Mouse (Mus musculus) 3T3-L1 (cell line): ENCODE measurements around the gene Parp16.
A peak's percentile ranks its signal among the peaks of the same experiment; 100 is the strongest.

Experiments
- DNase-seq: peaks from one replicate; pipeline ENCODE4 v3.0.0-alpha.2; 2015; ENCODE audit warnings: low read depth, low spot score

Gene Parp16

DNA sequence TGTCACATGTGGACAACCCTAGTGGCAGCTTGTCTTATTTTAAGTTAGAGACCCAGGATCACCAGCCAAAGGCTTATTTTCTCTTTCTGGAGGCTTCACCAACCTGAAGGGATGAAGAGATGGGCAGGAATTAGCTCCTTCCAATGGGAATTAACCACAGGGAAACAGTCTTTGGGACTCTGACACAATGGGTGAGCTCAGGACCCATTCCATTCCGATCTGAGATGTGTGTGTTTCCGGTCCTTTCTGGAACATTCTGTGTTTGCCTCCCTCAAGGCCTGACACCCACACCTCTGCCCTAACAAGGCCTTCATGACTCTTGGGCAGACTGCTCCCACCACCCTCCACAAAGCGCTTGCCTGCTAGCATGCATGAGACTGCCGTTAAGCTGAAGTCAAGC is at the start of gene Parp16:
Parp16 (plus strand) TSS at position 301 of the 400 bp plus-strand sequence.
- DNase-seq: no peak

DNA sequence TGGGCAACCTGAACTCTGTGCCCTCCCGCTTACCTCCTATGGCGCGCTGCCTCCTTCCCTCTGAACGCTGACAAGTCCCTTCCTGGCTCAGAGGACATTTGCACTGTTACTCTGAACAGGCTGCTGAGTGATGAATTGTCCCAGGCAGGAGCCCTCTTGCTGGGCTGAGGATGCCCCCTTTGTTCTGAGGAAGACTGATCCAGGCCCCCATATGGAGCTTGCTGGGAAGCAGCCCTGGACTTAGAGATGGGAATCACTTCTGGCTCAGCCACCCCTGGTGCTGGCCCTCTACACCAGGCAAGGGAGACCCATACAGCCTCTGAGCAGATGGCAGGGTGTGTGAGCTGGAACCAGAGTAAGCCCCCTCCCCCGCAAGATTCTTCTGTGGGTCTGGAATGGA is 49.2 kb upstream of the Parp16 start:
- no peak for DNase-seq

DNA sequence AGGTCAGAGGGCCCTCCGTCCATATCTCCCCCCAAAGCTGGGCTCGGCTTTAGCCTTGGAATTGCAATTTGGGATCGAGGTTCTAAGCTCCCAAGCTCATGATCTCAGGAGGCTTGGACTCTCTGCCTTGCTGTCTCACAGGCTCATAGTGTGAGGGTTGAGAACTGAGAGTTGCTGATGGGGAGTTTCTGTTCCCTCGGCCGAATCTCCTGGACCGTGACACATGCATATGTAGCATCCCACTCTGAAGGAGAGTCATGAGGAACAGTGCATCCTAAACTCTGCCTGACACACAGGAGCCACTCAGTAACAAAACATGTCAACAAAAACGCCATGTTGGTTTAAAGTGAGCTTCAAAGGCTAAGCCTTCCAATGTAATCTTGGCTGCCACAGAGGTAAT is 46.6 kb upstream of the Parp16 start:
- no peak for DNase-seq

DNA sequence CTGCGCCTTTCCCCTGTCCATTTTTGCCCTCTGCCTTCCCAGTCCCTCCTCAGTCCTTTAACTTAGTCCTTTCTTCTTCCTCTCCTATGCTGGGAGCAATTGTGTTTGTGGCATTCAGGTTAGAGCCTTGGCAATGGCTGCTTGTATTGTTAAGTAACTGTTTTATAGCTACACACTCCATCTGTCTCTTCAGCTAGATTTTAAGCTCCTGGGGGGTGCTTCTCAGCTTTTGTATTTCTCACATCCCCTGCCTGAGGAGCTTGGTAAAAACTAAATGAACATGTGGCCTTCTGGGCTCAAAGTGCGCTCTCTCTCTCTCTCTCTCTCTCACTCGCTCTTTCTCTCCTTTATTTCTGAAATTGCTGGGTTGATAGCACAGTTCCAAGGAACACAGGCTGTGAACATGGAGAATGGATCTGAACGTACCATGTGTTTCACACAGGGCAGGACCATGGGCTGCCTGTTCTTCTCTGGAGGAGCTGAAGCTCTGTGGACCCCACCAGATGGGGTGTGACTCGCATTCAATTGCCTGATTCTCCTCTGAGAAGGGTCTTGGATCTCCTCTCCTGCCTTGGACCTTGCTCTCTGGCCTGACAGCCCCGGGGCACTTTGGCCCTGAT is 42.3 kb upstream of the Parp16 start:
- no peak for DNase-seq

DNA sequence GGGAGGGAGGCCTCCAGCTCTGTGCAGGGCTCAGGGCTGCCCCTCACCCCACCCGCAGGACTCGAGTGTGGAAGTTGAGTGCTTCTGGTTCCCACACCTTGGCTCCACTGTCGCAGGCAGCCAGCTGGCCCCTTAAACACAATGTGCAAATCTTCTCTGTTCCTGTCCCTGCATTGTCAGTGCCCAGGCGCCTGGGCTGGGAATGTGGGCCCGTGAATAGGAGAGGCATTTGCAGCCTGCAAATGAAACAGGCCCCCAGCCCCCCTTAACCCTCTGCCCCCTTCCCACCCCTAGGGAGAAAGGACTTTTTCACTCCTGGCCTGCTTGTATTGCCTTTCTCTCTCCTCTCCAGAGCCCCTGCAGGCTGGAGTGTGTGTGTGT is 41.8 kb upstream of the Parp16 start:
- DNase-seq: no peak

DNA sequence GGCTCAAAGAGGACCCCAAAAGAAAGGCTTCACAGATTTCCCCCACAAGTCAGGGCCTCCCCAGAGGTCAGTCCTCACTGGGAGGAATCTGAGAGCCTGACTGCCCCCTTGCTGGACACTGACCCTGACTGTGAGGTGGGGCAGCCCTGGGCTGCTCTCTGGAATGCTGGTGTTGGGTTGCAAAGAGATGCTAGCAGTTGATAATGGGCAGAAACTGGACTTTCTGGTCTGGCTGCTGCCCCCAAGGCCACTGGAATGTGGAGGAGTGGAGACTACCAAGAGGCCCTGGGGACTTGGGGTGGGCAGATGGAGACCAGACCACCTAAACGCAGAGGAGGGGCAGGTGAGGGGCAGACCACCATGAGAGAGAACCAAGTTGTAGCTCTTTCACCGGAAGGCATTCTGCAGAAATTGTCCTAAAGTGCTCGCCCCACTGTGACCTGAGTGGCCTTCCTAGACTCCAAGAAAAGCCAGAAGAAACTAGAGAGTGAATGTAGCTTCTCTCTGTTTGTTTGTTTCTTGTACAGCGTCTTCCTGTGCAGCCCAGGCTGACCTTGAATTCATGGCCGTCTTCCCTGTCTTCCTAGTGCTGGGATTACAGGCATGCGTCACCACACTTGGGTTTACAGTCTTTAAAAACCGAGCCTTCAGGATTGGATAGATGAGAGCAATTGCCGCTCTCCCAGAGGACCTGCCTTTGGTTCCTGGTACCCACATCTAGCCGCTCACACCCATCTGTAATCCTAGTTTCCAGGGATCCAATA is 40.3 kb upstream of the Parp16 start:
- DNase-seq: no peak

DNA sequence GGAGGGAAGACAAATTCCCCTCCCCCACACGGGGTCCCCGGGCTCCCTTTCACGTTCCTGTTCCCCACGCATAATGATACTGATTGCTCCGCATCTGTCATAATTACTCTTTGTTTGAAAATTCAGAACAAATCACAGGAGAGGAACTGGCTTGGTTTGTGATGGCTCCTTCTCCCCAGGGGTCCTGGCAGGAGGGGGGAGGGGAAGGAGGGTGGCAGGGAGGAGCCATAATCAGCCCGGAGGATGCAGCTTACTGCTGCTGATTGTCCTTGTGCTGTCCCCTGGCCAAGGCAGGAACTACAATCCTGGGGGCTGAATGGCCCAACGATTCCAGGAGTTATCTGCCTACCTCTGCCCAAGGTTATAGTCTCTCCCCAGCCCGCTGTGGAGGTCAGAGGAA is 38.5 kb upstream of the Parp16 start:
- no peak for DNase-seq

DNA sequence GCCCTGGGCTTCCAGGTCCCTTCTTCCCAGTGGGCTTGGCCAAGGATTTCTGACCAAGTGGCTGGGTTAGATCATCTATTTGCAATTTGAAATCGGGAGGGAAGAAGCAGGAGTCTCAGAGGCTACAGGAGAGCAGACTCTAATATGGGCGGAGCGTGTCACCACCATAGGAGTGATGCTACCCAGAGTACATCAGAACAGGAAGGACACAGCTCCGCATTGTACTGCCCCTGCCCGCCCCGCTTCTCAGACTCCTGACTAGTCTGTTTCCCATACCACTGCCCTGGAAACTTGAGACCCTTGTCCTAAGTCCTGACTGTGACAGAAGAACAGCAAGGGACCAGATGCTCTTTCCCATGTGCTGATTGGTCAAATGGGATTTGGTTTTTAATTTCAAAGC is 37.5 kb upstream of the Parp16 start:
- DNase-seq: no peak

DNA sequence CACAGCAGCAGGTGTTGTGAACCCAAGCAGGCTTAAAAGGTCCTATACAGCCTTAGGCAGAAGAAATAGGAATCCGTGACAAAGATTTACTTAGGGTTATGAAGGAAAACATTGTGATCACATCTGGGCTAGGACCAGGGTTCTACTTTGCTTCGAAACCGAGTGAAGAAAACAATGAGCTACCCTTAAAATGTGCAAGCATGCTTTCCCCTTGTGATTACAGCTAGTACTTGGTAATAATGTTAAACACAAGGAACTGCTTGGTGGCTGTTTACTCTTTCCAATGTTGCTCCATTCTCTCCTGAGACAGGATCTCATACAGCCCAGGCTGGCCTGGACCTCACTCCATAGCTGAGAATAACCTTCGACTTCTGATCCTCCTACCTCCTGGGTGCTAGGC is 34.0 kb upstream of the Parp16 start:
- DNase-seq: no peak

DNA sequence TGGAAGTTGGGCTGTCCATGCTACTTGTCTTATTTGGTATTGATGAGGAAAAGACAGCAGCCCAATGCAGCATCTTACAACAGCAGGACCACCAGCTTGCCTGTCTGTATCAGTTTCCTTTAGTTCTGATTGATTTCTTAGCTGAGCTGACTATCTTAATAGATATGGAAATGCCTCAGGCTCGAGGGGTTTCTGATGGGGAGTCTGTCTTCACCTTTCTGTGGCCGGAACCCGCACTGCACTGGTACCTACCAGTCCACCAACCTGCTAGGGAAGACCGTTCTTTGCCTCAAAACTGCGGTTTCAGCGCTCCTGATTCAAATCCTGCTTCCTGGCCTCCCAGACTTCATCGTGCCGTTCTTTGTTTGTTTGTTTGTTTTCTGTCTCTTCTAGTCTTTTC is 33.3 kb upstream of the Parp16 start:
- DNase-seq: no peak

DNA sequence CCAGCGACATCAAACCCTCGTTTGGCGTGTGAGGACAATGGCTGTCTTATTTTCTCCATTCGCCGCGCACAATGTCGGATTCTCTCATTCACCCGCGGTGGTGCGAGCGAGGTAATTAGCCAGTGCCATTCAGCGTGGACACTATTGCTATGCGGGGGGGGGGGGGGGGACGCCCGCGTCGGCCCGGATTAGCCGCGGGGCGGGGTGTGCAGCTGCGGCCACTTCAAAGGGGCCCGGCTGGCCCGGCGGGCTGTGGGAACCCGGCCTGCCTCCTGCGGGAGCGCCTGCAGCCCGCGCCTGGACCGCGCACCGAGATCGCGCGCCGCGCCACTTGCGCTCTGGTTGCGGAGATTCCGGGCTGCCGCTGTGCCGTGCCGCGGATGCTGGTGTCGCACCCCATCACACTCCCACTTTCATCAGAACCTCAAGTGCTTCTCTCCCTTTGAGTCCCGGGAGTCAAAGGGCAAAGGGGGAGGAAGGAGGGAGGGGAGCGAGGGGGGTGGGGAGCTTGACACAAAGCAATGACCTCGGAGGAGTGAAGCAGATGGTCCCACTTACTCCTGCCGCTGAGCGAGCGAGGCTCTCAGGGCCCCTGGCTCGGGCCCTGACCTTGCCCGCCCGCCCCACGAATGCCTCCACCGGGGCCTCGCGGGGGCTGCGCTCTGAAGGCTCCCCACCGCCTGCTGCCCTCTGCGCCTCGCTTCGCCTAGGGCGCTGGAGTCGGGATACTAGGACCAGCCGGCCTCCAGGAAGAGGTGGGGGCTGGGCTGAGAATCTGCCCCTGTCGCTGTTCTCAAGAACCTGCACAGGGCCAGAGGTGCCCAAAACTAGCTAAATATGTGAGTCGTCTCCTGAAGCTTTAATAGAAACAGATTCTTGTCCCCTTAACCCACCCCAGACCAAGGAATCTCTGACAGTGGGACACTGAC is 32.2 kb upstream of the Parp16 start:
- no peak for DNase-seq

DNA sequence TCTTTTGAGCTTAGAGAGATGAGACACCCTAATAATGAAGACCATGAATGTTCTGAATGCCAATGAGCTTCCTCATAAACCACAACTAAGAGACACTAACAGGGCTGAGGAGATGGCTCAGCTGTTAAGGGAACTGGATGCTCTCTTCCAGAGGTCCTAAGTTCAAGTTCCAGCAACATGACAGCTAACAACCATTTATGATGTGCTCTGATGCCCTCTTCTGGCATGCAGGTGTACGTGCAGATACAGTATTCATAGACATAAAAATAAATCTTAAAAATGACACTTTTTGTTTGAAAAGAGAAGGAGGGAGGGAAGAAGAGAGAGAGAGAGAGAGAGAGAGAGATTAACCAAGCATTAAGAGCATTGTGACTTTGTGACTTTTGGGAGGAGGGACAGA is 30.3 kb upstream of the Parp16 start:
- DNase-seq: peak; percentile 55

DNA sequence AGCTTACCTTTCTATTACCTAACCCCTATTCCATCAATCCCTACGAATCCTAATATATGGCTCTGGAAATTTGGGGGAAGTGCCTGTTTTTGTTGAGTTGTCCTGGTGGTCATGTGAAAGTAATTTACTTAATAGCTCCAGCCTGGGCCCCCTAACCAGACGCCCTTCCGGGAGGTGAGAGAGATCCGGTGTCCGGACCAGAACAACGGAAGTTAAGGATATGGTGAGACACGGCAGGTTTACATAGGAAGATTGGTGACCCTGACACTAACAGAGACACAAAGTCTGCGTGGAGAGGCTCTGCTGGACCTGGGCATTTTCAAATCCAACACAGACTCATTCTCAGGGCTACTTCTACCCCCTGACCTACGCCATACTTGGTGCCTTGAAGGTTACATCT is 28.8 kb upstream of the Parp16 start:
- no peak for DNase-seq

DNA sequence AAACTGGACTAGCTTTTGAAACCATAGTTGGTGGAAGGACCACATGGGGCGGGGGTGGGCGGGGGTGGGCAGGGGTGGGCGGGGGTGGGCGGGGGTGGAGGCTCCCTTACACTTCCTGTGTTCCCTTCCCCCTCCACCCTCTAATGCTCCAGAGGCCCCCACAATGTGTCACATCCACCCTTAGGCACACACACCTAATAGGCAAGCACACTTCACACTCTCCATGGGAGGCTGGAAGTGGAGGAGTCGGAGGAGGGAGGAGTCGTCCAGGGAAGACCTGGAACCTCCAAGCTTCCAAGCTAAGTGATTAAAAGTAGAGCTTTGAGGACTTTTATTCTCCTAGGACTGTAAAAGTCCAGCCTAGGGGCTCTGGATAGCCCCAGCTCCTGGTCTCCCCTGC is 26.6 kb upstream of the Parp16 start:
- DNase-seq: no peak

DNA sequence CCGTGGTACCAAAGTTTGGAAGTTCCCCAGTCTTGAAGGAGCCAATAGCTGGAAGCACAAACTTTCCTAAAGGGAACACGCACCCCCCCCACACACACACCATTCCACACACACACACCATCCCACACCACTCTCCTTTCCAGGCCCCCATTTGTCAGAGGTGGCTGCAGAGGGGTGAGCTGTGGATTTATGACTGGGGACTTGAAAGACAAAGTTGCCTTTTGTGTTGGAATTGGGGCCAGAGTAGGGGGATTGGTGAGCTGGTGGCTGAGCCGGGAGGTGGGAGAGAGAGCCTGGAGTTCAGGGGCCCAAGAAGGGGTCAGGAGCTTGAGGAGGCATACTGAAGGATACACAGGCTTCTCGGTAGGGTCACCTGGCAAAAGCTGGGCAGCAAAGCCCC is 26.2 kb upstream of the Parp16 start:
- no peak for DNase-seq

DNA sequence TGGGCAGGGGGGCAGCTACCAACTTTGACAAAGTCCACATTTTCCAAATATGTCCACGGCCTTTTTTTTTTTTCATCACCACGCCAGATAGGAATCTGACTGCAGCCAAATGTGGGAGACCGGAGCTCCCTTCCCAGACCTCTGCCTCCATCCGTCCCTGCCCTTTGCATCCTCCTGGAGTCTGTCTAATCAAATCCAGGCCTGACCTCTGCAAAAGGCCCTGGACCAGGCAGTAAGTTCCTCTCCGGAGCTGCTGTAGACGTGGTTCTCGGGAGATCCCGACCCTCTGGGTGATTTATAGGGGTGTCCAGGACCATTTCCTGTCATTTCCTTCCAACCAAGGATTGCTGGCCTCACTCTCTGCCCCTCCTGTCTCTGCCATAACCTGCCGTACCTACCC is 22.5 kb upstream of the Parp16 start:
- DNase-seq: no peak

DNA sequence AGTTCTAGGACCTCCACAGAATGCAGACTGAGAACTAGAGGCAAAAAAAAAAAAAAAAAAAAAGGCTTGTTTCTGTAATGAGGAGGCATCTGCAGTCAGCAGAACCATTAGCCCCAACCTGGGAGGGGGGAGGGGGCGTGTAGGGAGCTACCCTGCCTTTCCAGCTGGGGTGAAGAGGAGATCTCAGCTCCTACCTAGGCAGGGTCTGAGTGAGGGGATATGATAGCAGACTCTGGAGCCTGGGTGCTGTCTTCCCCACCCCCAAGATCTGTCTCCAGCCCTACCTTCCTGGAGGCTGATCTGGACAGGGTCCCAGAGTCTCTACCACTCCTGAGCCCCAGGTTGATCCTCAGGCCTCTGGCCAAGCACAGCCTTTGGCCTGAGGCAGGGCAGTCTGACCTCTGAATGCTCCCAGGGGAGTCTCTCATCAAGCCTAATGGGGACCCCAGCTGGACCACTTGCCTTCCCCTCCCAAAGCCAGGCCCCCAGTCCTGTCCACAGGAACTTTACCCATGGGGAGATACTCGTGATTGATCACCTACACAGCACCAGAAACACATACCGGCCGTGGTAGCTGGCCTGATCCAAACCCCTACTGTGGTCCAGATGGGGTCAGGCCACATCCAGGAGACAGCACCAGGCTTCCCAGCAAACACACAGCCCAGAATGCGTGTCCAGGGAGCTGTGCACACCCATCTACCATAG is 19.8 kb upstream of the Parp16 start:
- no peak for DNase-seq

DNA sequence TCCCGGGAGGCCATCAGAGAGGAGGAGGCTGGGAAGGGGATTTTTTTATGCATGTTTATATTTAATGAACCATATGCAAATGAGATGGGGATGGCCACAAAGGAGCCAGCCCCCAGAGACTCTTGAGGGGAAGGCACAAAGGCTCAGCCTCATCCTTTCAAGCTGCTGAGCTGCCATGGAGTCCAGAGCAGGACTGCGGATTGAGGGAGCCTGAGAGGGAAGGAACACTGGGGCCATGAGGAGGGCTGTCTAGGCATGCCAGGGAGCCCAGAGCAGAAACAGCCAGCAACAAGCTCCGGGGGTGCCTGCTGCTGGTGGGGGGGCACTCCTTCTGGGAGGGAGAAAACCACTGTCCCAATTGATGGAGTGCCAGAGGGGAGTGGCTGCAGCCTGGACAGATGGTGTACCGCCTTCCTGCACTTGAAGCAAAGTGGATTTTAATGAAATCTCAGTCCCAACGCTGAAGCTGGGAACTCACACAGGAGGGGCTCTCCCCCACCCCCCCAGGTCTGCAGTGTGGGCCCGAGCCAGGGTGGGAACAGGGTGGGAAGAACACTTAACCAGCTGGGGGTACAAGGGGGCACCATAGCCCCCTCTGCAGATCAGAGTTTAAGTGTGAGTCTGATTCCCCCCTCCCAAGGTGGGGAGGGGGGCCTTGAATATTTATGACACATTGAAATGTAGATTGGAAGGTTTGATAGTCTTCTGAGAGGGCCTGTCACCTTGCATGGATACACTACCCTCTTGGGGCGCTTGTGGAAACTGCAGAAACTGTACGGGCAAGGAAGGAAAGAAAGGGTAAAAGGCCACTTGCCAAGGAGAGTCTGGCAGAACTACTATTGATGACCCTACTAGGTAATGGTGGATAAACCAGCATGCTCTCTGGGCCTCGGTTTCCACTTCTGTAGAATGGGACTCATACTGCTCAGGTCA is 18.9 kb upstream of the Parp16 start:
- DNase-seq: no peak

DNA sequence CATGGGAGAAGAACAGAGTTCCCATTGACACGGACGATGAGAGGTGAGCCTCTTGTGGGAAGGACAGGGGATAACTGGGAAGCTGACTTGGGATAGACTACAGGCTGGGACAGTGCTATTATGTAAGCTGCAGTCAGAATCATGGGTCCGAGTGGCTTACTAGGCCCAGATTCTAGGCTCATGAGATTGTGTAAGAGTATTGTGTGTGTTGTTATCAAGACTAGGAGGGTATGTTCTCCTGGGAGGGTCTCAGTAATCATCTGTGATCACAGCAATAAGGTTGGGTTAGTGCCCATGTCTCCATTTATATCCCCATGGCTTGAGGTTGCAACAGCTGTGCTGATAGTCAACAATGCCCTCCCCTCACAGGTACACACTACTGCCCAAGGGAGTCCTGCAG is 17.7 kb upstream of the Parp16 start:
- no peak for DNase-seq

DNA sequence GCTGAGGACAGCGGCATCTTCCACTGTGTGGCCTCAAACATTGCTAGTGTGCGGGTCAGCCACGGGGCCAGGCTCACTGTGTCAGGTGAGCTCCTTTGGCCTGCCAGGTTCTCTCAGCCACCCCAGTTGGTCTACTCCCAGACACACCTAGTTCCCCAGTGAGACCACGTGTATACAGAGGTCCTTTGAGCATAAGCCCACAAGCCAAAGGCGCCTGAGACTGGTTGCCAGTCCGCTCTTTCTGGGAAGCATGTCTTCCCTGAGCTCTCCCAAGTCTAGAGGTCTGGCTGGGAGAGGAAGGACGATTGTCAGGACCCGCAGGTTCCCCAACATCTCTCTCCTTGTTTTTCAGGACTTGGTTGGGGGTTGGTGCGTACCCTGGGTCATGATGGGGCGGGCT is 17.2 kb upstream of the Parp16 start:
- no peak for DNase-seq
